ENCODE assay signal across 8 mouse cellular contexts in genomic region chr7:30323795-30324194, GRCm38 (mm10). TPM values are rescaled to one million over a fixed set of nuclear protein-coding genes. Genes with fewer than 3 reads are reported as not detected.
A peak's percentile ranks its signal among the peaks of the same experiment; 100 is the strongest.
DNase-seq lines count a peak whose midpoint lies in the region; ATAC-seq lines count a peak whose summit lies in the region.

Sdhaf1 (minus strand) TSS chr7:30323895.

- ATAC-seq in forebrain, embryonic 15.5 days (replicated peaks) = no peak
- no peak for ATAC-seq in intestine, embryonic 15.5 days
- no peak for ATAC-seq in neural tube, embryonic 14.5 days (ENCODE audit: low read depth)

- peak within 1 kb of the TSS; percentile 75 for H3K4me2 ChIP-seq in forebrain, embryonic 15.5 days (replicated peaks)
- H3K4me2 ChIP-seq in intestine, embryonic 15.5 days (replicated peaks) = peak within 1 kb of the TSS; percentile 87
- H3K4me2 ChIP-seq in neural tube, embryonic 14.5 days (ENCODE audit: low read depth, low read length) = peak within 1 kb of the TSS; percentile 43

- no peaks in the 10 kb centered on the region for H3K9me3 ChIP-seq in forebrain, embryonic 15.5 days
- H3K9me3 ChIP-seq in intestine, embryonic 15.5 days = no peaks in the 10 kb centered on the region
- H3K9me3 ChIP-seq in neural tube, embryonic 14.5 days (ENCODE audit: control insufficient read depth, low read length) = no peaks in the 10 kb centered on the region

- peak within 1 kb of the TSS; percentile 43; the same call in 1 of the 2 replicates for H3K9ac ChIP-seq in forebrain, embryonic 15.5 days (replicated peaks)
- peak within 1 kb of the TSS; percentile 45 for H3K9ac ChIP-seq in intestine, embryonic 15.5 days
- no peak within 1 kb of the TSS for H3K9ac ChIP-seq in neural tube, embryonic 14.5 days (replicated peaks; ENCODE audit: low read depth, low read length)

- WGBS in forebrain, embryonic 15.5 days = 80% methylated on average over 3 of the region's 3 CpGs
- WGBS in intestine, embryonic 15.5 days = 77% methylated on average over 3 of the region's 3 CpGs
- 84% methylated on average over 3 of the region's 3 CpGs for WGBS in neural tube, embryonic 14.5 days

- peaks cover 19% of the 10 kb centered on the region for H3K4me1 ChIP-seq in forebrain, embryonic 15.5 days
- H3K4me1 ChIP-seq in intestine, embryonic 15.5 days (replicated peaks) = peaks cover 10% of the 10 kb centered on the region
- peaks cover 9% of the 10 kb centered on the region for H3K4me1 ChIP-seq in neural tube, embryonic 14.5 days (ENCODE audit: control insufficient read depth, insufficient read depth, low read length)

- no peak within 1 kb of the TSS for H3K27ac ChIP-seq in forebrain, embryonic 15.5 days (replicated peaks)
- H3K27ac ChIP-seq in intestine, embryonic 15.5 days = peak within 1 kb of the TSS; percentile 92
- no peak within 1 kb of the TSS for H3K27ac ChIP-seq in neural tube, embryonic 14.5 days (ENCODE audit: low read depth, low read length)

- no peak for DNase-seq in urinary bladder, adult 2 months (ENCODE audit: low spot score)
- DNase-seq in urinary bladder, adult 18-20 months (ENCODE audit: low spot score in 2 of 2) = no peak
- DNase-seq in yolk sac, embryonic 10.5 days (ENCODE audit: low spot score) = no peak
- DNase-seq in right cerebral cortex, postnatal 36 days (ENCODE audit: low spot score in 2 of 2) = no peak
- DNase-seq in cerebellum, postnatal 14 days = no peak

- H3K27me3 ChIP-seq in forebrain, embryonic 15.5 days = no peaks in the 10 kb centered on the region
- H3K27me3 ChIP-seq in intestine, embryonic 15.5 days (replicated peaks) = no peaks in the 10 kb centered on the region
- no peaks in the 10 kb centered on the region for H3K27me3 ChIP-seq in neural tube, embryonic 14.5 days (ENCODE audit: control insufficient read depth, insufficient read depth, low read length)

- H3K4me3 ChIP-seq in forebrain, embryonic 15.5 days = peak within 1 kb of the TSS; percentile 100
- peak within 1 kb of the TSS; percentile 85; the same call in 1 of the 2 replicates for H3K4me3 ChIP-seq in intestine, embryonic 15.5 days (replicated peaks)
- H3K4me3 ChIP-seq in neural tube, embryonic 14.5 days (ENCODE audit: low read depth, low read length) = peak within 1 kb of the TSS; percentile 85

- H3K36me3 ChIP-seq in forebrain, embryonic 15.5 days = no peaks in the 10 kb centered on the region
- no peaks in the 10 kb centered on the region for H3K36me3 ChIP-seq in intestine, embryonic 15.5 days
- no peaks in the 10 kb centered on the region for H3K36me3 ChIP-seq in neural tube, embryonic 14.5 days (ENCODE audit: control insufficient read depth, insufficient read depth, low read length)

RNA-seq across cellular contexts. Expression of gene Sdhaf1, which starts in this region (rescaled TPM):
- polyA plus RNA-seq in urinary bladder, adult 2 months (2012; rRNA removed) = 12.8 and 15.4 TPM in 2 replicates
- 22.1 and 22.5 TPM in 2 replicates for polyA plus RNA-seq in forebrain, embryonic 15.5 days (2015; fragmentation: Nextera tagmentation; extraction: Ambion mirVana)
- polyA plus RNA-seq in intestine, embryonic 15.5 days (2015; fragmentation: Nextera tagmentation; extraction: Ambion mirVana) = 15.5 and 18.0 TPM in 2 replicates
- 16.3 and 20.1 TPM in 2 replicates for polyA plus RNA-seq in neural tube, embryonic 14.5 days (2014; fragmentation: Nextera tagmentation; extraction: Ambion mirVana)
